Mouse (Mus musculus): Measurements from ENCODE around the gene Ppp5c.
"Not testable (repeated sequence)": the region's sequence is repeated elsewhere in the genome, so short reads cannot be mapped to it uniquely, and the experiment has no call there.

The Ppp5c gene

DNA sequence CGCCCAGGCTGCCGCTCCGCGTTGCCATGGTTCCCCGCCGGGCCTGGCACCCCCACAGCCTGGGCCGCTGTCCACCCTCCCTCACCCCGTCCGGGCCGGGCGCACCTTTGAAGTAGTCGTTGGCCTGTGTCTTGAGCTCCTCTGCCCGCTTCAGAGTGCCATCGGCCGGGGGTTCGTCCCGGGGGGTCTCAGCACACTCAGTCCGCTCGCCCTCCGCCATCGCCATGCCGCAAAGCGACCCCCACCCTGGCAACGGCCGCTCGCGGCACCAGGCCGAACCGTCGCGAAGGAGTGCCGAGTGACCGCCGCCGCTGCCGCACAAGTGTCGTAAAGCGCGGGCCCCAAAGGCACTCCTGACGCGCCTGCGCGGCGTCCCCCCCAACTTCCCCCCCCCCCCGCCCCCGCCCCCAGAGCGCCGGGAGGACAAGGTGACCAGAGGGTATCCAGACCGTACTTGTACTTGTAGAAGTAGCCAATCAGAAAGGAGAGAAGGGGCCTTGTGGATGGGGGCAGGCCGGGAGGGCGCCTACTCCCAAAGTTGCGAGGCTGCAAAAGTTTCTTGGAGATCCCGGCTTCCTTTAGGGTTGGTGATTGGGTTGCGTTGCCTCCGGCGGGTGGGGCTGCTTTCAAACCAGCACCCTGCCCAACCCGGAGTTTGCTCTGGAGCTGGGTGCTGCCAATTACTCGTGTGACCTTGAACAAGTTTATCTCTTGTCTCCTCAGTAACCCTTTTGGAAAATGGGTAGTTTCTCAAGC is at the start of gene Ppp5c:
TSS of gene Ppp5c (minus strand) at position 337 of the 756 bp plus-strand sequence.
- DNase-seq (ENCODE audit: low spot score in 2 of 2): peak; percentile 87 to 92

- no peak for DNase-seq (ENCODE audit: low spot score in 2 of 2)
Measured at GRCm38 (mm10) chr7:17076542-17076941, 48.8 kb upstream of the Ppp5c start.

DNA sequence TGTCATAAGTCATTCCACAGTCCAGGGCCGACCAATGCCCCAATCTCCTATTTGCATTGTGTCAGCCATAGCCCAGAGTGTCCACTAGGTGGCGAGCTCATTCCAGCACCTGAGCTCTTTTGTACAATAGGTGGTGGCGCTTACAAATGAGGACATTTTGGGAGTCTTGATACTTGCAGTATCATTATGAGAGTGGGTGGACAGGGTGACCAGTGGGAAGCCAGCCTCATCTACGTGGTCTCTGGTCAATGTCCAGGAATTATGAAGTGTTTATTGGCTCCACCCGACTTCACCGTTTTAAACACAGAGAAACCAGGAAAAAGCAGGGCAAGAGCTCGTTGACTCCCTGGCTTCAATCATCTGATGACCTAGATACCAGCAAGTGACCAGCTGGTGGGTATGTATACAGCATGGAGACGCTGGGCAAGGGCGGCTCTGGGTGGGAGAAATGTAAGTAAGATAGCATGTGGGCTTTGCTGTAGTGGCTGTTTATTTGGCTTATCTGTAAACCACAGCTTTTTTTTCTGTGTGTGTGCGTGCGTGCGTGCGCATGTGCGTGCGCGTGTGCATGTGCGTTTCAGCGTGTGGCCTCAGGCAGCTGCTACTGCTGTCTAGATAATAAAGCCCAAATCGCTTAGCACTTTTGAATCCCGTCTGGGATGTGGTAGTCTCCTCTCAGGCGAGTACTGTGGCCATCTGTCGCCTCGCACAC is 46.3 kb upstream of the Ppp5c start, which contains the start of gene Psg16:
TSS of gene Psg16 (plus strand) at position 137 of the 712 bp plus-strand sequence.
- DNase-seq (ENCODE audit: low spot score in 2 of 2): peak; percentile 65 to 83

DNA sequence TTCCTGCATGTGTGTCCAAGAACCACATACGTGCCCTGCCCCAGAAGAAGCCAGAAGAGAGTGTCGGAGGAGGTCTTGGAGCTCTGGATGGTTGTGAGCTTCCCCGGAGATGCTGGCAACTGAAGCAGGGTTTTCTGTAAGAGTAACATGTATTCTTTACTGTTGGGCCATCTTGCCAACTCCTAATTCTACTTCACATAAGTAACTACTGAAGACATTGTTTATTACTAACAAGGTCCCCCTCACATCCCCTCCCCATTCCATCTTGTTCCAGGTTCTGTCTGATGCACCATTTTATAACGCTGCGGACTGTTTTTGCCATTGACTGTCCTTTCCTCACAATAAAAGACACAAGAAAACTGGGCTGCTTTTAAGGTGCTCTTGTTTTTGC is 45.8 kb upstream of the Ppp5c start:
- DNase-seq (ENCODE audit: low spot score in 2 of 2): no peak

DNA sequence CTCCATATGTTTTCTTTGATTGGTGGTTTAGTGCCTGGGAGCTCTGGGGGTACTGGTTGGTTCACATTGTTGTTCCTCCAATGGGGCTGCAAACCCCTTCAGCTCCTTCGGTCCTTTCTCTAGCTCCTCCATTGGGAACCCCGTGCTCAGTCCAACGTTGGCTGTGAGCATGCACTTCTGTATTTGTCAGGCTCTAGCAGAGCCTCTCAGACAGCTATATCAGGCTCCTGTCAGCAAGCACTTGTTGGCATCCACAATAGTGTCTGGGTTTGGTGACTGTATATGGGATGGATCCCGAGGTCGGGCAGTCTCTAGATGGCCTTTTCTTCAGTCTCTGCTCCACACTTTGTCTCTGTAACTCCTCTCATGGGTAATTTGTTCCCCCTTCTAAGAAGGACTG is 39.9 kb upstream of the Ppp5c start:
- DNase-seq (ENCODE audit: low spot score in 2 of 2): not testable (repeated sequence)

DNA sequence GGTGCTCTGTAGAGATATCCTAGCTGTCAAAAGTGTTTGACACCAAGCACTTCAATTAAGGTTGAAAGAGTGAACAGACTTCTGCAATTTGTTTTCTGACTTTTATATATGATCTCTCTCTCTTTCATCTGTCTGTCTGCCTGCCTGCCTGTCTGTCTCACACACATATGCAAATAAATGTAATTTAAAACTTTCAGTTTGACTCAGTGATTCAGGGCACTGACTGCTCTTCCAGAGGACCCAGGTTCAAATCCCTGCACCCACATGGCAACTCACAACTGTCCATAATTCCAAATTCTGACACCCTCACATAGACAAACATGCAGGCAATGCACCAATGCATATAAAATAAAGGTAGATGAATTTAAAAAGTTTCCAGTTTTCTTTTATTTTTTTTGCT is 39.3 kb upstream of the Ppp5c start:
- no peak for DNase-seq (ENCODE audit: low spot score in 2 of 2)

- DNase-seq (ENCODE audit: low spot score in 2 of 2): peak; percentile 81 to 93
Measured at GRCm38 (mm10) chr7:17066412-17066811, 38.7 kb upstream of the Ppp5c start.

DNA sequence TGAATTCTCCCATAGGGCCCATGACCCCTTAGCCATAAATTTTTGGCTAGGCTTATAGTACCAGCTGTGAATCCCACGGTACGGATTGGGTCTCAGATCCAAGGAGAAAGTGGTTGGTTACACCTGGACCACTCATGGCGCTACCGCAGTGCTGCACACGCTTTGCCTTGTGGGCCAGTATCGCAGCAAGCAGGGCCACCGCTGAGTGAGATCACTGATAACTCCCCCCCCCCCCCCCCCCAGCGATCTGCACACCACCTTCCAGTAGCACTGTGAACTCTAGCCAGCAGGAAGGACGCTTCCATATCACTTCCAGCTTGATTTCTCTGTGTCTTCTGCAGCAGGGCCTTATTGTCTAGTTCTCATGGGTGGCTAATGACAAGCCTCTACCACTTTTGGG is 37.9 kb upstream of the Ppp5c start:
- DNase-seq (ENCODE audit: low spot score in 2 of 2): no peak

- DNase-seq (ENCODE audit: low spot score in 2 of 2): no peak
Measured at GRCm38 (mm10) chr7:17062845-17063244, 35.1 kb upstream of the Ppp5c start.

GRCm38 (mm10) chr7:17062389-17062788 is 34.7 kb upstream of the Ppp5c start, which contains the start of gene Hif3a:
TSS of gene Hif3a (minus strand) at chr7:17062427.
- no peak for DNase-seq (ENCODE audit: low spot score in 2 of 2)

DNA sequence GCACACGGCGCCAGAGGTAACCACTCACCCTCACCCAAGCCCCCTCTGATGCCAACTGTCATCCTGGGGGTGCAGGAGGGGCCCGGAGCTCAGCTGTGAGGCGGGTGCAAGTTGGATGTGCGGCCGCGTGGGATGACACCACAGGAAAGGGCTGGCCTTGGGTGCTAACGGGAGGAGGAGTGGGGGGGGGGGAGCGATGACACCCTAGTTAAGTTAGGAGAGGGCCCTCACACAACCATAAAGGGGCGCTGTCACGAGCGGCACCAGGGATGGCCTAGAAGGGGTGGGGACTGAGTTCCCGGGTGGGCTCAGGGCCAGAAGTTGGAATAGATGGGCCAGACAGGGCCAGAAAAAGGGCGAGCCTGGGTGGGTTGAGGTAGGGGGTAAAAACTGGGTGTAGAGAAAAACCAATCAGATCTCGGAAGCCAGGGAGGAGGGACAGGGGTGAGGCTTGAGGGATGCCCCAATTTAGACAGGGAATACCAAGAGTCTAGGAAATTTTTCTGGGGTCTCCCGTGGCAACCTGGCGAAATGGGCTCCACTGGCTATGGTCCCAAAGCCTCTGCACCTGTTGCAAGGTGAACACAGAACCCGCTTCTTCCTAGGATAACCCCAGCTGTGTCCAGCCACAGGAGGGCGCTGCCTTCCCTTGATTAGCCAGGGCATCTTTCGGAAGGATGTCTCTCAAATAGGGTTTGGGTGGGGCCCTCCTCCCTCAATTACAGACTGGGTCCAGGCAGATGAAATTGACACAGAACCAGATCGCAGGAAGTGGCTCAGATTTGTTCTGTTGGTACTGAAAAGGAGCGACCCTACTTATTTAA is 33.3 kb upstream of the Ppp5c start:
- DNase-seq (ENCODE audit: low spot score in 2 of 2): peak; percentile 42 to 68

DNA sequence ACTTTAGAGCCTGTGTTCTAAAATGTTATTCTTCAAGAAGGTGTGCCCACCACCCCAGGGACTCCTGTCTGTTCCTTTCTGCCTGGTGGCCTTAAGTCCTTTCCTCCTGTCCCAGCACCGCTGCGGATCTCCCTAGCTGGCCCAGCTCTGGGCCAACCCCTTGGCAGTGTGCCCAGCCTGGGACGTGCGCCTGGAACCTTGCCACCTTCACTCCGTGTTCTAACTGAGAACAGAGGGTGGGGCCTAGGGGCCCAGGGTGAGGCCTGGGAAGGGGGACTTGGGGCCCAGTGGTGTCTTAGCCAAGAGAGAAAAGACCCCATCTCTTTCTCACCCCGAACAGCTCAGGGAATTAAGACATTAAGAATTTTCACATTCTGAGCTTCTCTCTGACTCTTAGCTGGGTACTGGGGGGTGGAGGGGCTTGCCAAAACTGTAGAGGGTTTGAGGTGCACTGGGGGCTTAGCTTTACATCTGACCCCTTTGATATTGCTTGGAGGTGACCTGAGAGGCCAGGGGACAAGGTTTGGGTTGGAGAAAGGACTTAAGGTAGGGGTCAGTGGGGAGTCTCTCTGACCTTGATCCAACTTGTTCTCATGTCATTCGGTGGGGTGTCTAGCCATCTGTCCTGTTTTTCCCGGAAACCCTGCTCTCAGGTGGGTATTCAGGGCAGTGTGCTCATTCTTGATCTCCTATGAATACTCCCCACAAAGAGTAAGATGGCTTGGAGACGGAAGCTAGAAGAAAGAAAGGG is 32.5 kb upstream of the Ppp5c start:
- peak; percentile 92 to 96 for DNase-seq (ENCODE audit: low spot score in 2 of 2)

GRCm38 (mm10) chr7:17059463-17059844 is 31.7 kb upstream of the Ppp5c start:
- DNase-seq (ENCODE audit: low spot score in 2 of 2): peak in 1 of 2 experiments; percentile 62

DNA sequence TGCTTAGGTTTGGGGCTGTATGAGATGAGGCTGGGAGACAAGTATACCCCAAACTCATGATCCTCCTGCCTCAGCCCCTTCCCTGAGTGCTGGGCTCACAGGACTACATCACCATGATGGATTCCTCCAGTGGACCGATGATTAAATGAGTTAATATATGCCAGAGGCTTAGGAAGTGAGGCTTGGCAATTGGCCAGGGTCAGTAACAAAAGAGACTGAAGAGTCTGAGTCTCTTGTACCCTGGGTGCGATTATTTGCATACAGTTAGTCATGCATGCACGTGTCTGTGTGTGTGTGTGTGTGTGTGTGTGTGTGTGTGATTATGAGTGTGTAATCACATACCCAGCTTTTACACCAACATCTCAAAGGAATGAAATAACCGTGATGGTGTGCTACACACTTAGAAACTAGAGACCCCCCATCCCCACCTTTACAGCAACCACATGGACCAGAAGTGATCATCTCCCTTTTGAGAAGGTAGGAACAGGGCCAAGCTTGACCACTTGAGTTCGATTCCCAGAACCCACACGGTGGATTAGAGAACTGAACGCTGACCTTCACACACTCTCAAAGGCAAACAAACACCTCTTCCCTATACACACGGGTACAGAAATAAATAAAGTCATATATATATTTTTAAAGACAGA is 31.2 kb upstream of the Ppp5c start:
- peak; percentile 55 to 78 for DNase-seq (ENCODE audit: low spot score in 2 of 2)

- peak; percentile 78 to 88 for DNase-seq (ENCODE audit: low spot score in 2 of 2)
Measured at GRCm38 (mm10) chr7:17058071-17058689, 30.5 kb upstream of the Ppp5c start.

- peak; percentile 56 to 80 for DNase-seq (ENCODE audit: low spot score in 2 of 2)
Measured at GRCm38 (mm10) chr7:17056601-17057523, 29.1 kb upstream of the Ppp5c start.

- peak; percentile 89 to 90 for DNase-seq (ENCODE audit: low spot score in 2 of 2)
Measured at GRCm38 (mm10) chr7:17056081-17056581, 28.4 kb upstream of the Ppp5c start.

DNA sequence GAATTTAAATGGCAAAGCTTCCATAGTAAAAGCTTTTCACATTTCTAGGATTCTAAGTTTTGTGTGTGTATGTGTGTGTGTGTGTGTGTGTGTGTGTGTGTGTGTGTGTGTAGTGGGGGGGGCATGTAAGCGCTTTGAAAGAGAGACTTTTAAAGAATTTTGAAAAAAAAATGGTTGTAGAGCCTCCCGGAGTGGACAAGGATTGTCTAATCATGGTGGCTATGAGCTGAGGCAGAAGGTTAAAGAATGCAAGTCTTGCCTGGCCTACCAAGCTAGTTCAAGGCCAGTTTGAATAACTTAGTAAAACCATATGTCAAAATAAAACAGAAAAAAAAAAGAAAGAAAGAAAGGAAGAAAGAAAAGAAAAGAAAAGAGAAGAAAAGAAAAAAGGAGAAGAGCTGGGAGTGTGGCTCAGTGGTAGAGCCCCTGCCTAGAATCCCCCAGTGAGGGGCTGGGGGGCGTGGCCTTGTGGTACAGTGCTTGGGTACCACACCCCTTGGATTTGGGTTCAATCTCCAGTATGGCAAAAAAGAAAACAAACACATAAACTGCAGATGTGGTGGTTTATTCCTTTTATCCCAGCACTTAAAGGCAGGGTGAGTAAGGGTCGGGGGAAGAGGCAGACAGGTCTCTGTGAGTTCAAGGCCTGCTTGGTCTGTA is 27.7 kb upstream of the Ppp5c start:
- peak in 1 of 2 experiments; percentile 11 for DNase-seq (ENCODE audit: low spot score in 2 of 2)

All from spleen, postnatal 4 days (tissue).